Mouse (Mus musculus) MEL (cell line): ENCODE results near the gene Fkbp15. TPM values are rescaled to one million over a fixed set of nuclear protein-coding genes. Genes with fewer than 3 reads are reported as not detected.

Source experiments
- DNase-seq: peaks from one replicate; pipeline ENCODE4 v3.0.0; 2011; ENCODE audit warnings: low read depth, low spot score
- H3K27ac ChIP-seq: 2 replicates; pipeline ENCODE4 v1.5.1; 2012; ENCODE audit warnings: low read depth, mild to moderate bottlenecking, control low read depth, low read length, moderate library complexity; ENCODE audit not compliant: control insufficient read depth
- H3K27me3 ChIP-seq, 2 experiments: fragments of 150-350 bp in 1 of 2; sonication (generic) in 1 of 2; 2 replicates each; pipeline ENCODE4 v1.6.1; 2012; ENCODE audit warnings: low read length in 2 of 2, mild to moderate bottlenecking in 2 of 2, improper control_type of control experiment in 1 of 2, moderate library complexity in 1 of 2; ENCODE audit not compliant: insufficient read depth in 2 of 2, control insufficient read depth in 1 of 2
- H3K36me3 ChIP-seq, 2 experiments: 2 replicates each; pipeline ENCODE4 v1.6.1; 2012 to 2014; ENCODE audit warnings: low read length in 2 of 2, improper control_type of control experiment in 1 of 2, inconsistent platforms in 1 of 2, mild to moderate bottlenecking in 1 of 2; ENCODE audit not compliant: insufficient read depth in 2 of 2, control insufficient read depth in 1 of 2
- H3K4me1 ChIP-seq, 2 experiments: fragments of 150-350 bp in 1 of 2; sonication (generic) in 1 of 2; 2 replicates each; pipeline ENCODE4 v1.6.1; 2012; ENCODE audit warnings: low read length in 2 of 2, improper control_type of control experiment in 1 of 2, mild to moderate bottlenecking in 1 of 2; ENCODE audit not compliant: insufficient read depth in 2 of 2, control insufficient read depth in 1 of 2
- H3K4me3 ChIP-seq, 2 experiments: fragments of 150-350 bp in 1 of 2; sonication (generic) in 1 of 2; 2 replicates each; pipeline ENCODE4 v1.5.1; 2012; ENCODE audit warnings: low read depth in 2 of 2, low read length in 2 of 2, mild to moderate bottlenecking in 2 of 2, moderate library complexity in 2 of 2, control low read depth in 1 of 2, improper control_type of control experiment in 1 of 2; ENCODE audit not compliant: control insufficient read depth in 1 of 2, insufficient read depth in 1 of 2
- H3K79me2 ChIP-seq: 2 replicates; pipeline ENCODE4 v1.6.1; 2012; ENCODE audit warnings: mild to moderate bottlenecking, low read length, moderate library complexity; ENCODE audit not compliant: control insufficient read depth, poor library complexity, insufficient read depth
- H3K9ac ChIP-seq: 2 replicates; pipeline ENCODE4 v1.6.1; 2012; ENCODE audit warnings: low read depth, mild to moderate bottlenecking, control low read depth, low read length, moderate library complexity; ENCODE audit not compliant: control insufficient read depth, poor library complexity, severe bottlenecking
- H3K9me3 ChIP-seq: fragments of 150-350 bp; sonication (generic); replicated peaks from 2 replicates; pipeline ENCODE4 v1.6.1; 2012; ENCODE audit warnings: mild to moderate bottlenecking, low read length, improper control_type of control experiment, moderate library complexity; ENCODE audit not compliant: insufficient read depth
- BHLHE40 ChIP-seq: IDR thresholded peaks from 2 replicates; pipeline ENCODE4 v1.6.1; 2012; ENCODE audit warnings: low read depth, mild to moderate bottlenecking, inconsistent platforms, low read length, improper control_type of control experiment, borderline replicate concordance
- CHD1 ChIP-seq: IDR thresholded peaks from 2 replicates; pipeline ENCODE4 v1.6.1; 2012; ENCODE audit warnings: low read depth, mild to moderate bottlenecking, inconsistent platforms, low read length, improper control_type of control experiment
- ETS1 ChIP-seq: IDR thresholded peaks from 2 replicates; pipeline ENCODE4 v1.6.1; 2012; ENCODE audit warnings: low read depth, mild to moderate bottlenecking, inconsistent platforms, low read length, improper control_type of control experiment, moderate library complexity
- HCFC1 ChIP-seq: IDR thresholded peaks from 2 replicates; pipeline ENCODE4 v1.6.1; 2012; ENCODE audit warnings: low read depth, mild to moderate bottlenecking, inconsistent platforms, low read length, improper control_type of control experiment, moderate library complexity
- JUND ChIP-seq: IDR thresholded peaks from 2 replicates; pipeline ENCODE4 v1.6.1; 2011; ENCODE audit warnings: low read depth, mild to moderate bottlenecking, improper control_type of control experiment, low read length
- MAFK ChIP-seq: IDR thresholded peaks from 2 replicates; pipeline ENCODE4 v1.6.1; 2011; ENCODE audit warnings: low read depth, mild to moderate bottlenecking, low read length, improper control_type of control experiment, borderline replicate concordance
- MAZ ChIP-seq: IDR thresholded peaks from 2 replicates; pipeline ENCODE4 v1.6.1; 2012; ENCODE audit warnings: low read depth, mild to moderate bottlenecking, inconsistent platforms, low read length, improper control_type of control experiment
- MEF2A ChIP-seq: IDR thresholded peaks from 2 replicates; pipeline ENCODE4 v1.6.1; 2014; ENCODE audit warnings: low read depth, mild to moderate bottlenecking, inconsistent platforms, low read length, improper control_type of control experiment; ENCODE audit not compliant: poor library complexity, insufficient replicate concordance, severe bottlenecking; ENCODE audit errors: extremely low read depth
- MYC ChIP-seq: IDR thresholded peaks from 2 replicates; pipeline ENCODE4 v1.6.1; 2011; ENCODE audit warnings: low read depth, mild to moderate bottlenecking, low read length, improper control_type of control experiment, moderate library complexity
- POLR2AphosphoS5 ChIP-seq: IDR thresholded peaks from 2 replicates; pipeline ENCODE4 v1.6.1; 2012; ENCODE audit warnings: low read depth, borderline replicate concordance, mild to moderate bottlenecking, inconsistent platforms, low read length, moderate library complexity, mixed read lengths
- RAD21 ChIP-seq: IDR thresholded peaks from 2 replicates; pipeline ENCODE4 v1.6.1; 2011; ENCODE audit warnings: mild to moderate bottlenecking, low read depth, low read length, improper control_type of control experiment
- RCOR1 ChIP-seq: IDR thresholded peaks from 2 replicates; pipeline ENCODE4 v1.6.1; 2012; ENCODE audit warnings: low read depth, mild to moderate bottlenecking, inconsistent platforms, low read length, improper control_type of control experiment
- SMC3 ChIP-seq: IDR thresholded peaks from 2 replicates; pipeline ENCODE4 v1.6.1; 2011; ENCODE audit warnings: low read depth, low read length, improper control_type of control experiment
- TCF12 ChIP-seq: IDR thresholded peaks from 2 replicates; pipeline ENCODE4 v1.6.1; 2014; ENCODE audit warnings: low read depth, mild to moderate bottlenecking, inconsistent platforms, low read length, improper control_type of control experiment, moderate library complexity
- ZC3H11A ChIP-seq: IDR thresholded peaks from 2 replicates; pipeline ENCODE4 v1.6.1; 2012; ENCODE audit warnings: low read depth, mild to moderate bottlenecking, inconsistent platforms, low read length, improper control_type of control experiment
- polyA plus RNA-seq, 2 experiments: library from polyadenylated mRNA; stranded (reverse) in 1 of 2; unstranded in 1 of 2; fragments of >175 nt in 1 of 2; fragments of >200 nt in 1 of 2; gene quantifications; 2 replicates each; pipeline versions ENCODE4 v1.2.1 to v1.2.4; 2012; ENCODE audit warnings: low replicate concordance in 2 of 2, low read depth in 1 of 2; ENCODE audit not compliant: insufficient read length in 2 of 2, insufficient read depth in 1 of 2, missing spikeins in 1 of 2
- total RNA-seq: library from RNA; depleted of rRNA; stranded (reverse); fragments of 300-350 nt; gene quantifications from 2 replicates; pipeline ENCODE4 v1.2.3, GENCODE M21; 2012

The Fkbp15 gene
- total and polyA plus RNA-seq, 3 experiments = 21.1 to 26.5 TPM; not detected in 1

DNA sequence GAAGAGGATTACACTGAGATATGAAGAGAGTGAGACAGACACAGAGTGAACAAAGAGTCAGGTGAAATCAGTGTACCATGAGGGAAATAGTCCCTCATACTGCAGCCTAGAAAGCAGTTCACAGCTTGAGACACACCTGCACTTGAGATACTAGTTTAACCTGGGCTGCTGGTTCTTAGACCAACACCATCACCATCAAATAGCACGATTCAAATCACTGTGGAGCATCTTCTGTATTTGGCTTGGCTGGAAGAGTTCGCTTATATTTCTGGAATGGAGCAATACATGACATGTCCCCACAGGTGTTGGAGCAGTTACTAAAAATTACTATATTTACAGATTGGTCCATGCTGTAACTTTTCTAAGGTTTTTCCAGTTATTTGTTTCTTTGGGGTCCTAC, 15.8 kb upstream of the Fkbp15 start:
- Histone ChIP-seq H3K4me1 (peaks cover 3 to 14% of the 10 kb centered on the region in 2 experiments; a peak in 3 of 4 replicates), H3K36me3 (peaks cover 0 to 15% of the 10 kb centered on the region in 2 experiments; a peak in 2 of 4 replicates), H3K9ac (no peak overlapping the region), H3K27ac (no peak overlapping the region), H3K79me2 (peaks cover 3% of the 10 kb centered on the region), H3K4me3 (no peak overlapping the region), H3K27me3 (no peaks in the 10 kb centered on the region), H3K9me3 (no peaks in the 10 kb centered on the region)
- no peak for DNase-seq
- TF ChIP-seq ZC3H11A (no peak), BHLHE40 (no peak), MYC (no peak), MAZ (no peak), TCF12 (no peak), RAD21 (no peak), SMC3 (no peak), POLR2AphosphoS5 (no peak)

DNA sequence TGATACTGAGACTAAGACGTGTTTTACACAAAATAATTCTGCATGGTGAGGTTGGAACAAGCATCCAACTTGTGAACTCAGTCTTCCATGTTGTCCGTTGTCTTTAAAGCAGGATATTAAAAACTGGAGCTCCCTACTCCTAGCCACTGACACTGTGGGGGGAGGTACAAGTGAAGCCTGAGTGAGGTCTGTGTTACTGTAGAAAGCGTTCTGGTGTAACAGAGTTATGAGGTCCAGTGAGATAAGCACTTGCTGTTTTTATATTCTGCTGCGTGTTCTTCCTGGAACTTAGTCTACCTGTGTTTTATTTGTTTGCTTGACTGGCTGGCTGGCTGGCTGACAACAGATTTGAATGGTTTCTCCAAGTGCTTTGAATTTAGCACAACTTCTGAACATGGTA, 14.0 kb upstream of the Fkbp15 start:
- peaks cover 11% of the 10 kb centered on the region for H3K79me2 ChIP-seq
- no peak overlapping the region for H3K9ac ChIP-seq
- peaks cover 0 to 26% of the 10 kb centered on the region in 2 experiments; a peak in 3 of 4 replicates for H3K36me3 ChIP-seq
- H3K27ac ChIP-seq = no peak overlapping the region
- DNase-seq = no peak
- H3K4me3 ChIP-seq = no peak overlapping the region
- no peaks in the 10 kb centered on the region for H3K27me3 ChIP-seq
- TF ChIP-seq MAZ = no peak
- TF ChIP-seq JUND = no peak
- no peak for TF ChIP-seq POLR2AphosphoS5
- TF ChIP-seq CHD1 = no peak
- TF ChIP-seq MEF2A = no peak
- no peak for TF ChIP-seq ETS1
- TF ChIP-seq BHLHE40 = no peak
- no peak for TF ChIP-seq RCOR1
- no peak for TF ChIP-seq HCFC1
- no peak for TF ChIP-seq MAFK
- TF ChIP-seq MYC = no peak
- peaks cover 16 to 18% of the 10 kb centered on the region in 2 experiments for H3K4me1 ChIP-seq
- H3K9me3 ChIP-seq = no peaks in the 10 kb centered on the region
